Mouse (Mus musculus): ENCODE data around the gene Dhx15. TPM values are rescaled to one million over a fixed set of nuclear protein-coding genes. Genes with fewer than 3 reads are reported as not detected.

The Dhx15 gene
- polyA plus RNA-seq, 1 experiment from 2014 or later: 112 TPM

DNA sequence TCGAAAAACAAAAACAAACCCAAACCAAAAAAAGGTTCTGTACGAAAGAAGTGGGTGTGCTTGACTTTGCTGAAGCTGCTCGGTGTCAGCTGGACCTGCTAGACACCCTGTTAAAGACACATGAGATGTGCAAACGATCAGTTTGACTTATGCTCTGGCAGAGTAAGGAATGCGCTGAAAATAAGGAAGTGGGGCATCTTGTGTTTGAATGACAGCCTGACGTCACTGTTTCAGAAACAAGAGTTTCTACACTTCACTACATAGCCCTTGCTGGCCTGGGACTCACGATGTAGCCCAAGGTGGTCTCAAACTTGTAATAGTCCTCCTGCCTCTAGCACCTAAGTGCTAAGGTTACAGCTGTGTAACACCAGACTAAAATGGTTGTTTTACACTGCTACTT, 57.5 kb downstream of the Dhx15 start:
- Histone ChIP-seq H3K27me3 (ENCODE audit: control insufficient read depth, insufficient read depth, low read length) (no peaks in the 10 kb centered on the region), H3K9me3 (ENCODE audit: control insufficient read depth, low read length) (no peaks in the 10 kb centered on the region), H3K27ac (ENCODE audit: low read depth, low read length) (no peak overlapping the region), H3K4me2 (no peak overlapping the region), H3K4me3 (ENCODE audit: low read depth, low read length) (no peak overlapping the region), H3K36me3 (ENCODE audit: control insufficient read depth, insufficient read depth, low read length) (no peaks in the 10 kb centered on the region), H3K4me1 (ENCODE audit: control insufficient read depth, insufficient read depth, low read length) (no peaks in the 10 kb centered on the region), H3K9ac (ENCODE audit: low read length) (no peak overlapping the region)
- ATAC-seq (ENCODE audit: low FRiP score): no peak
- WGBS: 92% methylated on average over 7 of the region's 7 CpGs
- no peak for DNase-seq (ENCODE audit: low spot score, missing footprints)

DNA sequence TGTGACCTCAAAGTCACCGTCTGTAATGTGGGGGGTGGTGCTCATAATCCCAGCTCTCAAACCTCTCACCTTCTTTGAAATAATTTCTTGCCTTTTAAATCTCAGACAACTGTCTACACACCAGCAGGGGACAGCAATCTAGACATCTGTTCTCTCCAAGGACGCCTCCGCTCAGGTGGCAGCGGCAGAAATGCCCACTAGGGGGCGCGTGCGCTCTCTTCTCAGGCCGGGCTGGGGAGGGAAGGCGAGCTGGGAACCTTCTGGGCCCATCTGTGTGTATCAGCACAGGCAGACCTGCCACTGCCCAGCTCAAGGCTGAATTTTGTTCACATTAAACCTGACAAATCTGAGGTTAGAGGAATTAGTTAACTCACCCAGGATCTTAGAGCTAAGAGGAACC, 58.2 kb downstream of the Dhx15 start:
- no peak overlapping the region for H3K27ac ChIP-seq (ENCODE audit: low read depth, low read length)
- no peaks in the 10 kb centered on the region for H3K27me3 ChIP-seq (ENCODE audit: control insufficient read depth, insufficient read depth, low read length)
- 17% methylated on average over 9 of the region's 9 CpGs for WGBS
- no peak overlapping the region for H3K9ac ChIP-seq (ENCODE audit: low read length)
- no peak overlapping the region for H3K4me3 ChIP-seq (ENCODE audit: low read depth, low read length)
- peak; percentile 97 for DNase-seq (ENCODE audit: low spot score, missing footprints)
- no peaks in the 10 kb centered on the region for H3K36me3 ChIP-seq (ENCODE audit: control insufficient read depth, insufficient read depth, low read length)
- no peaks in the 10 kb centered on the region for H3K4me1 ChIP-seq (ENCODE audit: control insufficient read depth, insufficient read depth, low read length)
- no peaks in the 10 kb centered on the region for H3K9me3 ChIP-seq (ENCODE audit: control insufficient read depth, low read length)
- no peak overlapping the region for H3K4me2 ChIP-seq
- peak; percentile 73 for ATAC-seq (ENCODE audit: low FRiP score)

DNA sequence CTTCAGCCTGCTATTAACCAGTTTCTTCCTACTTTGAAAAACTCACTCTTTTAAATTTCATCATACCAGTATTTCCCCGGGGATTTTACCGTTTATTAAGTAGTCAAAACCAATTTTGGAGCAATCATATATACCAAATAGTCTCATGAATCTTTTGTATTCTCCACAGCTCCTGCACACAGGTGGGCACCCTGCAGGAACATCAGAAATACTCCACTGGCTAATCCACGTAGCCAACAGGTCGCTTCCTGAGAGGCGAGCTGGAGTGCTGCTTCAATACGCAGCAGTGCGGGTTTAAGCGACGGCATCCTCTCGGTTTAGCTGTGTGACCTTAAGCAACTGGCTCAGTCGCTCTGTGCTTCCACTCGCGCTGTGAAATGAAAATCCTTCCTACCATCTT, 58.9 kb downstream of the Dhx15 start:
- peak; percentile 20; the same call in 1 of the 2 replicates for ATAC-seq (ENCODE audit: low FRiP score)
- DNase-seq (ENCODE audit: low spot score, missing footprints): no peak
- no peaks in the 10 kb centered on the region for H3K27me3 ChIP-seq (ENCODE audit: control insufficient read depth, insufficient read depth, low read length)

DNA sequence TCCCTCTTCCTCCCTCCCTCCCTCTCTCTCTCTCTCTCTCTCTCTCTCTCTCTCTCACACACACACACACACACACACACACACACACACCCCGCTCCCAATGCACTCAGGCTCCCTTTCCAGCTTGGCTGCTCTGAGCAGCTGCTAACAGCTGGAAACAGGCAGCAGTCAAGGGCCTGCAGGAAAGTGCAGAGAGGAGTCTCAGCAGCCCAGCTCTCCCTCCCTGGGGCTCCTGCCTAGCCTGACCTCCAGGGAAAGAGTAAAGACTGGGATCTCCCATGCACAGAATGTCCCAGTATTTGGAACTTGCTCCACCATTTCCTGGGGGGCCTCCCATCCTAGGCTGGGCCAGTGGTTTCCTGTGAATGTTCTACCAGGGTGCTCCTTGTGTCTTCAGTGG, 59.8 kb downstream of the Dhx15 start:
- Histone ChIP-seq H3K4me3 (ENCODE audit: low read depth, low read length) (no peak overlapping the region), H3K27me3 (ENCODE audit: control insufficient read depth, insufficient read depth, low read length) (no peaks in the 10 kb centered on the region), H3K9ac (ENCODE audit: low read length) (no peak overlapping the region), H3K4me2 (no peak overlapping the region), H3K9me3 (ENCODE audit: control insufficient read depth, low read length) (no peaks in the 10 kb centered on the region), H3K4me1 (ENCODE audit: control insufficient read depth, insufficient read depth, low read length) (no peaks in the 10 kb centered on the region), H3K27ac (ENCODE audit: low read depth, low read length) (no peak overlapping the region), H3K36me3 (ENCODE audit: control insufficient read depth, insufficient read depth, low read length) (no peaks in the 10 kb centered on the region)
- DNase-seq (ENCODE audit: low spot score, missing footprints) (no peak), ATAC-seq (ENCODE audit: low FRiP score) (no peak)
- WGBS: 94% methylated on average over 1 of the region's 1 CpGs

More for the DNA sequence above, 58.9 kb downstream of the Dhx15 start:
- WGBS: 93% methylated on average over 13 of the region's 13 CpGs
- H3K4me1 ChIP-seq (ENCODE audit: control insufficient read depth, insufficient read depth, low read length): no peaks in the 10 kb centered on the region
- no peak overlapping the region for H3K4me2 ChIP-seq
- no peak overlapping the region for H3K9ac ChIP-seq (ENCODE audit: low read length)
- no peak overlapping the region for H3K4me3 ChIP-seq (ENCODE audit: low read depth, low read length)
- no peaks in the 10 kb centered on the region for H3K9me3 ChIP-seq (ENCODE audit: control insufficient read depth, low read length)
- no peaks in the 10 kb centered on the region for H3K36me3 ChIP-seq (ENCODE audit: control insufficient read depth, insufficient read depth, low read length)
- no peak overlapping the region for H3K27ac ChIP-seq (ENCODE audit: low read depth, low read length)

DNA sequence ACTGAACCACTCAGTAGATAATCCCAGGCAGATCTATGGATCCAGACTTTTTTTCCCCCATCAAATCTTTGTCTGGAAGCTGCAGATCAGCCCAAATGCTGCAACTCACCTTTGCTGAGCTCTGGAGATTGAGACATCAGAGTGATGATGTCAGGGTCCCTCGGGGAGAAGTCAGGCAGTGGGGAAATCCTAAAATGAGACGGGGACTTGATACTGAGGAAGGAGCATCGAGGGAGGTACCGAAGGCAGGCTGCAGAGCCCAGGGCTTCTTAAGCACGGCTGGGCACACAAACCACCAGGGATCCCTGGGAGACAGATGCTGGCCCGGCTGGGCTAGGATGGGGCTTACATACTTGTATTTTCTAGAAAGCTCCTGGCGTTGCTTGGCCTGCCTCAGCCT, 64.1 kb downstream of the Dhx15 start:
- Histone ChIP-seq H3K4me1 (ENCODE audit: control insufficient read depth, insufficient read depth, low read length) (no peaks in the 10 kb centered on the region), H3K27me3 (ENCODE audit: control insufficient read depth, insufficient read depth, low read length) (no peaks in the 10 kb centered on the region), H3K4me2 (no peak overlapping the region), H3K4me3 (ENCODE audit: low read depth, low read length) (no peak overlapping the region), H3K9me3 (ENCODE audit: control insufficient read depth, low read length) (no peaks in the 10 kb centered on the region), H3K27ac (ENCODE audit: low read depth, low read length) (no peak overlapping the region), H3K36me3 (ENCODE audit: control insufficient read depth, insufficient read depth, low read length) (no peaks in the 10 kb centered on the region), H3K9ac (ENCODE audit: low read length) (no peak overlapping the region)
- DNase-seq (ENCODE audit: low spot score, missing footprints) (no peak), ATAC-seq (ENCODE audit: low FRiP score) (no peak)
- WGBS: 60% methylated on average over 7 of the region's 7 CpGs

DNA sequence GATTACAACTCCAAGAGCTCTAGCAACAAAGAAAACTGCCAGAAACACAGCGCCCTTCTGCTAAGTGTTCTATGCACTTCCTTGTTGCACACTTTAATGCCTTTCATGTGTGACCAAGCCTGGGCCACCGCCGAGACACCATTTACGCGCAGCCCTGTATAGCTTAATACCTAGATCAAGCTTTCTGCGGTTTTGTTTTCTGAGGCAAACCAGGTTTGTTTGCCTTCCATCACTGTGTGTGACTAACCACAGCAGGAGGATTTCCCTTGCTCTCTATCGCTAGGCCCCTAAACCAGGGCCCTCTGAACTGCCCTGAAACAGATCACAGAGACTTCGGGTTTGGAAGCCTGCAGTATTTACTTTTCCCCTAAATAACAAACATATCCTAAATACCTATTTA, 64.5 kb downstream of the Dhx15 start:
- no peaks in the 10 kb centered on the region for H3K4me1 ChIP-seq (ENCODE audit: control insufficient read depth, insufficient read depth, low read length)
- no peaks in the 10 kb centered on the region for H3K27me3 ChIP-seq (ENCODE audit: control insufficient read depth, insufficient read depth, low read length)
- no peak overlapping the region for H3K4me2 ChIP-seq
- ATAC-seq (ENCODE audit: low FRiP score): no peak
- H3K9me3 ChIP-seq (ENCODE audit: control insufficient read depth, low read length): no peaks in the 10 kb centered on the region
- H3K4me3 ChIP-seq (ENCODE audit: low read depth, low read length): no peak overlapping the region
- no peaks in the 10 kb centered on the region for H3K36me3 ChIP-seq (ENCODE audit: control insufficient read depth, insufficient read depth, low read length)
- no peak overlapping the region for H3K27ac ChIP-seq (ENCODE audit: low read depth, low read length)
- WGBS: 78% methylated on average over 8 of the region's 8 CpGs
- no peak for DNase-seq (ENCODE audit: low spot score, missing footprints)
- H3K9ac ChIP-seq (ENCODE audit: low read length): no peak overlapping the region

DNA sequence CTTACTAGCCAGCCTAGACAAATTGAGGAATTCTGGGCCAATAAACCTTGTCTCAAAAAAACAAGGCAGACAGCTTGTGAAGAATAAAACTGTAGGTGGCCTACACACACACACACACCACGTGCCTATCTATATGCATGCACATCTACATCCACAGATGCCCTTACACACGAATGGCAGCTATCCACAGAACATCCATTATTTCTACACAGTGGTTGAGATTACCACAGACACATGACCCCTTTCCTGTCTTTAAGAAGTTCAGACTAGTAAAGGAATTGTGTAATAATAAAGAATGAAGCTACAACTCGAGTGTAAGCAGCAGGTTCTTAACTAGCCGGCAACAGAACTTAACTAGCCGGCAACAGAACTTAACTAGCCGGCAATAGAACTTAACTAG, 68.2 kb downstream of the Dhx15 start:
- Histone ChIP-seq H3K9ac (ENCODE audit: low read length) (no peak overlapping the region), H3K27me3 (ENCODE audit: control insufficient read depth, insufficient read depth, low read length) (no peaks in the 10 kb centered on the region), H3K36me3 (ENCODE audit: control insufficient read depth, insufficient read depth, low read length) (no peaks in the 10 kb centered on the region), H3K27ac (ENCODE audit: low read depth, low read length) (no peak overlapping the region), H3K4me1 (ENCODE audit: control insufficient read depth, insufficient read depth, low read length) (no peaks in the 10 kb centered on the region), H3K9me3 (ENCODE audit: control insufficient read depth, low read length) (no peaks in the 10 kb centered on the region), H3K4me3 (ENCODE audit: low read depth, low read length) (no peak overlapping the region), H3K4me2 (no peak overlapping the region)
- DNase-seq (ENCODE audit: low spot score, missing footprints) (no peak), ATAC-seq (ENCODE audit: low FRiP score) (no peak)
- WGBS: 87% methylated on average over 6 of the region's 6 CpGs

DNA sequence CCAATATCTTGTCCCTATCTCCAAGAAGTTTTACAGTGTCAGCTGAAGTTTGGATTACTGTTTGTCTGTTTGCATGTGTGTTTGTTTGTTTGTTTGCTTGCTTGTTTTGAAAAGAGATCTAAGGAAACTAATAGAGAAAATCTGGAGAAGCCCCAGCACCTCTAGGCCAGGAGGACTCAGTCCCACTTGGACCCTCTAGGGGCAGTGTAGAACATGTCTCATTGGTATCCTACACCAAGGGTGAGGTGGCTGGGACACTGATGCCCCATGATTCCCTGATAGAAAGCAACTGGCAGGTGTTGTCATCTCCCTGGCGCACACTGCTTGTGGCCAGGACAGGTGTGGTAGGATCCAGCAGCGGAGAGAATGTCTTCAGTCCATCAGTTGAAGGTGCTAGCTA, 70.5 kb downstream of the Dhx15 start:
- no peak for ATAC-seq (ENCODE audit: low FRiP score)
- no peak overlapping the region for H3K4me3 ChIP-seq (ENCODE audit: low read depth, low read length)
- H3K9ac ChIP-seq (ENCODE audit: low read length): no peak overlapping the region
- DNase-seq (ENCODE audit: low spot score, missing footprints): no peak
- peaks cover 4% of the 10 kb centered on the region for H3K27me3 ChIP-seq (ENCODE audit: control insufficient read depth, insufficient read depth, low read length)
- H3K9me3 ChIP-seq (ENCODE audit: control insufficient read depth, low read length): no peaks in the 10 kb centered on the region
- no peak overlapping the region for H3K27ac ChIP-seq (ENCODE audit: low read depth, low read length)
- H3K36me3 ChIP-seq (ENCODE audit: control insufficient read depth, insufficient read depth, low read length): no peaks in the 10 kb centered on the region
- peaks cover 1% of the 10 kb centered on the region for H3K4me1 ChIP-seq (ENCODE audit: control insufficient read depth, insufficient read depth, low read length)
- WGBS: 53% methylated on average over 2 of the region's 2 CpGs
- H3K4me2 ChIP-seq: no peak overlapping the region

DNA sequence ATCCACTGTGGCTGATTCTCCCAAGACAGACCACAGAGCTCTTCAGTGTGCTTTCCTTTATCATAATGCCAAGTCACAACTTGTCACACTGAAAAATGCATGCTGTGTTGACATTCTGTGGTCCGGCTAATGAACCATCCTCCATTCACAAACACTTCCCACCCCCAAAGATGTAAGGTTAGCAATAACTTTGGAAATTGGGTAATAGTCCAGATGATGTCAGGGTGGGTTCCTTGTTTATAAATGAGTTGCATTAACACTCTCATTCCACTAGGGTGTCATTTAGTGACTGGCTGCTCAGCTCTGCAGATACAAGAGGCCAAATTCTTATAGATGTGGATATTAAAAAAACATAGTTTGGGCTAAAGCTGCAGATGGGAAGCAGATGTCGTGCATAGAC, 71.1 kb downstream of the Dhx15 start:
- peaks cover 11% of the 10 kb centered on the region for H3K27me3 ChIP-seq (ENCODE audit: control insufficient read depth, insufficient read depth, low read length)
- H3K4me2 ChIP-seq: no peak overlapping the region
- no peak overlapping the region for H3K9ac ChIP-seq (ENCODE audit: low read length)
- H3K27ac ChIP-seq (ENCODE audit: low read depth, low read length): no peak overlapping the region
- H3K36me3 ChIP-seq (ENCODE audit: control insufficient read depth, insufficient read depth, low read length): no peaks in the 10 kb centered on the region
- ATAC-seq (ENCODE audit: low FRiP score) (no peak), DNase-seq (ENCODE audit: low spot score, missing footprints) (peak; percentile 77)
- H3K4me3 ChIP-seq (ENCODE audit: low read depth, low read length): no peak overlapping the region
- WGBS: 87% methylated on average over 2 of the region's 2 CpGs
- no peaks in the 10 kb centered on the region for H3K9me3 ChIP-seq (ENCODE audit: control insufficient read depth, low read length)
- peaks cover 7% of the 10 kb centered on the region for H3K4me1 ChIP-seq (ENCODE audit: control insufficient read depth, insufficient read depth, low read length)

DNA sequence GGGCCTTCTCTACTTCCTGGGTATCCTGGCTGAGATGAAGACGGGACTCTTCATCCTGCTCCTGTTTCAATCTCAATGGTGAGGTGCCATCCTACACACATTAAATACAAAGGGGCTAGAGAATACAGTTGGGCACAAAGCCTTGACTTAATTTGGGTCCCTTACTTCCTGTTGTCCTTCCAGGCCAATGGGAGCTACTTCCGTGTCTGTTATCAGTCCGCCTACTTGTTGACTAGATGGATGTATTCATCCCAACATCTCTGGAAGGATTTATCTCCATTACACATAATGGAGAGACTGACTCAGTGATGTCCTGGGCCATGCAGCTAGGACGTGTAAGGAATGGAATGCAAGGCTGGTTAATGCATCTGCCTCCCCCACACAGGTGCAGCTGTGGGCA, 72.5 kb downstream of the Dhx15 start:
- 81% methylated on average over 4 of the region's 4 CpGs for WGBS

More for the DNA sequence above, 72.5 kb downstream of the Dhx15 start:
- no peak for ATAC-seq (ENCODE audit: low FRiP score)
- Histone ChIP-seq H3K4me3 (ENCODE audit: low read depth, low read length) (no peak overlapping the region), H3K4me2 (no peak overlapping the region), H3K27ac (ENCODE audit: low read depth, low read length) (no peak overlapping the region), H3K9ac (ENCODE audit: low read length) (no peak overlapping the region), H3K4me1 (ENCODE audit: control insufficient read depth, insufficient read depth, low read length) (peaks cover 7% of the 10 kb centered on the region), H3K27me3 (ENCODE audit: control insufficient read depth, insufficient read depth, low read length) (peaks cover 21% of the 10 kb centered on the region), H3K36me3 (ENCODE audit: control insufficient read depth, insufficient read depth, low read length) (no peaks in the 10 kb centered on the region), H3K9me3 (ENCODE audit: control insufficient read depth, low read length) (no peaks in the 10 kb centered on the region)
- peak; percentile 69 for DNase-seq (ENCODE audit: low spot score, missing footprints)

All from midbrain, embryonic 11.5 days (tissue).